Mouse (Mus musculus): ENCODE results near the gene Sv2a. TPM values are rescaled to one million over a fixed set of nuclear protein-coding genes. Genes with fewer than 3 reads are reported as not detected.
"Not testable (repeated sequence)": the region's sequence is repeated elsewhere in the genome, so short reads cannot be mapped to it uniquely, and the experiment has no call there.

Gene Sv2a
- total RNA-seq, 2 experiments from 2014 or later, result 5.0 to 6.5 TPM

- DNase-seq (ENCODE audit: low spot score), result peak; percentile 77
- intact Hi-C loops (cut with DNase I), result no loop called here
These were observed 8.5 kb upstream of the Sv2a start, which contains the start of gene Sf3b4 for GRCm38 (mm10) chr3:96172197-96173178. Gene Sf3b4, plus strand, starts transcription at chr3:96172332.

GRCm38 (mm10) chr3:96173185-96173584 lies 7.8 kb upstream of the Sv2a start:
- intact Hi-C loops (cut with DNase I), result no loop called here
- DNase-seq (ENCODE audit: low spot score), result no peak

DNA sequence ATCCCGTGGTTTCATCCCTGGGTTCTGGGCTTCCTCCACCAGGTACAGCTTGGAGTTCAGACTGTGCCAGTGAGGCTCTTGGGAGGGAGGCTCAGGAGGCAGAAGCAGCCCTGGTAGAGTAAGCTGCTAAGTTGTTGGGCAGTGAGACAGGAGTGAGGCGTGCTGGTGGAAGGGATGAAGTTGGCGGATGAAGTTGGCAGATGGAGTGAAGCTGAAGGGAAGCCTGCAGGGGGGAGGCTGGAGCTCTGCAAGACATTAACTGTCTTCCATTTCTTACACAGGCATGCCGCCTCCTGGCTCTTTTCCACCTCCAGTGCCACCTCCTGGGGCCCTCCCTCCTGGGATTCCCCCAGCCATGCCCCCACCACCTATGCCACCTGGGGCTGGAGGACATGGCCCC lies 6.9 kb upstream of the Sv2a start:
- DNase-seq (ENCODE audit: low spot score); intact Hi-C loops (cut with DNase I): not testable (repeated sequence)

DNA sequence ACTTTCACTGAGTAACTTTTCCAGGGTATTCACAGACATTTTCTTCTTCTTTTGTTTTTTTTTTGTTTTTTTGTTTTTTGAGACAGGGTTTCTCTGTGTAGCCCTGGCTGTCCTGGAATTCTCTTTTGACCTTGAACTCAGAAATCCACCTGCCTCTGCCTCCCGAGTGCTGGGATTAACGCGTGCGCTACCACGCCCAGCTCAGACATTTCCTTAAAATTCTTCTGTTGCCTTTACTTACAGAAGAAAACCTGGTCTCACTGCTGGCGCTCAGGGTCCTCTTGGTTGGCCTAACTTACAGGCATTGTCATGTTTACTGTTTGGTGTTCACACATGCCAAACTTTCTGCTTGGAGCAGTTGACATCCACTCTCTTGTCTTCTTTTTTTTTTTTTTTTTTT lies 5.7 kb upstream of the Sv2a start:
- no peak for DNase-seq (ENCODE audit: low spot score)
- intact Hi-C loops (cut with DNase I), result no loop called here

- intact Hi-C loops (cut with DNase I), result no loop called here
- DNase-seq (ENCODE audit: low spot score), result no peak
These were observed 2.5 kb upstream of the Sv2a start for GRCm38 (mm10) chr3:96178427-96178826.

DNA sequence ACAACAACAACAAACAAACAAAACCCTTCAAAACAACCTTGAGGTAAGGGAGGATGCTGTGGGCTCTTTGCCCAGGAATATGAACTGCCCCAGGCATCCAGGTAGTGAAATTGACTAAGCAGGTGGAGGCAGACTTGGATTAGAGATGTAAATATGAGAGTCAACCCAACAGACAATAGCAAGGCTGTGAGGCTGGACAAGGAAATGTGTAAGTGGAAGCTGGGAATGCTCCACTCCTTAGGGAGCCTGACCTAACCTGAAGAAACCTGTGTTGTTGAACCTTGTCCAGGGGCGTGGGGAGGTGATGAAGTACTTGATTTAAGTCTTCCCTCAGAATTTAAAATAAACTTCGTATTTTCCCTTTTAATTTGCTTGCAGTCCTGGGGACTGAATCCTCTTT lies 2.0 kb upstream of the Sv2a start:
- intact Hi-C loops (cut with DNase I), result no loop called here
- no peak for DNase-seq (ENCODE audit: low spot score)

GRCm38 (mm10) chr3:96179531-96179930 lies 1.4 kb upstream of the Sv2a start:
- peak; percentile 33 for DNase-seq (ENCODE audit: low spot score)

DNA sequence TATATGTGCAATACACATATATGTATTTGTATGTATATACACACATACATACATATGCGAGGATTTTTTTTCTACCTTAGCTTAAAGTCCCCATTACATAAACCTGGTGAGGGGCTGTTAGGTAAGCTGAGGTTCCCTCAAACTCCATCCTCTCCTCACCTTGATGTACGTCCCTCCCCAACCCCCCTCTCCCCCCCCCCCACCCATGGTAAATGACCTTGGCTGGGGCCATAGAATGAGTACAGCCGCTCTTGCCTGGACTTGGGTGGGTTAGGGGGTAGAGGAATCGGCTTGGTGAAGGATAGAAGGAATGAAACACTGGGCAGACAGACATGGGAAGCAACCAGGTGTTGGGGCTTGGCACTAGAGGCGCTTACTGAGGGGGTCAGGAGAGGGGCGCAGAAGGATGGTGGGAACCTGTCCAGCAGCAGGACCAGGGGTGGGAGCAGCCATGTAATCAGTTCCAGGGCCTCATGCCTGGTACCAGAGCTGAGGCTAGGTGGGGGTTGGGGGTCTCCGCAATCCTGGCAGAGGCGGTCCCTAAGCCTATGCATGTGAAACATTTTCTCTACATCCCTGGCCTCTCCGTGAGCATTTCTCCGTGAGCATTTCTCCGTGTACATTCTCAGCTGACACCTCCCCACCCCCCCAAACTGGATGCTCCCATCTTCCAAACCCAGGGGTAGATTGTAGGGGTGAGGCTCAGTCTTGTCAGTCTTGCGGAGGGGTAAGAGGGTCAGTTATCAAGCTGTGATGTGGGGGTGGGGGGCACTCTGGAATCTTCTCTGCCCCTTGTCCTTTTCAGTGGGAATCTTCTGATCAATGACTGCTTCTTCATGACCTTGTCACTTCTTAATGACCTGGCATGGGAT lies 795 bp downstream of the Sv2a start:
- no peak for DNase-seq (ENCODE audit: low spot score)
- intact Hi-C loops (cut with DNase I), result no loop called here

More at GRCm38 (mm10) chr3:96179531-96179930, 1.4 kb upstream of the Sv2a start:
- intact Hi-C loops (cut with DNase I), result no loop called here

DNA sequence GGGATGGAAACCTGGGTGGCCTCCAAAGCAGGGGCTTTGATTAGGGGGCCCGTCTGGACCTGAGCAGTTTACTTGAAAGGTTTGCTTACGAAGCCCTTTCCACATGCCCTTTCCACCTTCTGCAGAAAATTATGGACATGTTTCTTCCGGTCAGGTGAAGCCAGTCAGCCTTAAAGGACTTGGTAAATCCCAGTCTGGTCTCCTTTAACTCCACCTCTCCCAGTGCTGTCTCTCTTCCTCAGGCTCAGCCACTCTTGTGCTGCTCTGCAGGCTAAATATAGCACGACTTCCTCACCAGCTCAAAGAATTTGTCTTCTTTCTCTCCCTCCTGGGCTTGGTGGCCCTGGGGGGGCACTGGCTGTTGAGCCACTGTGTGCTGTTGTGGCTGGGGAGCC lies 1.4 kb downstream of the Sv2a start:
- DNase-seq (ENCODE audit: low spot score), result no peak

GRCm38 (mm10) chr3:96192977-96193376 lies 12.0 kb downstream of the Sv2a start:
- intact Hi-C loops (cut with DNase I), result no loop called here
- no peak for DNase-seq (ENCODE audit: low spot score)

More for the DNA sequence above, 1.4 kb downstream of the Sv2a start:
- intact Hi-C loops (cut with DNase I), result no loop called here

DNA sequence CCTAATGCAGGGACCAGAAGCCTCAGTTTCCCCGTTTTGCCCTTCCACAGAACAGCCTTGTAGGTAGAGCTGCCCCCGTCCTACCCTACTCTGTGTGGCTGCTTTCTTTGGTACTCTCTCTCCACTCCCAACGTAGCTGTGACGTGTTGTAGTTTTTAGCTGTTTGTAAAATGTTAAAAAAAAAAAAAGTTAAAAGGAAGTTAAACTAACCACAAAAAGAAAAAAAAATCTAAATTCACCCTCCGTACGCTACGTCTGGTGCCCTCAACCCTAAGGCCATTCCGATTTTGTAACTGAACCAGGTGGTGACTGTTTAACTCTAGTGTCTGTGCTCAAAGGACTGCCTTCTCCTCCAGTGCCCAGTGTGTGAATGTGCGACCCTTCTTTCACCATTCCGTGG lies 14.0 kb downstream of the Sv2a start:
- DNase-seq (ENCODE audit: low spot score), result no peak

GRCm38 (mm10) chr3:96195616-96196313 lies 14.8 kb downstream of the Sv2a start:
- no peak for DNase-seq (ENCODE audit: low spot score)
- intact Hi-C loops (cut with DNase I), result no loop called here

More for the DNA sequence above, 14.0 kb downstream of the Sv2a start:
- intact Hi-C loops (cut with DNase I), result no loop called here

DNA sequence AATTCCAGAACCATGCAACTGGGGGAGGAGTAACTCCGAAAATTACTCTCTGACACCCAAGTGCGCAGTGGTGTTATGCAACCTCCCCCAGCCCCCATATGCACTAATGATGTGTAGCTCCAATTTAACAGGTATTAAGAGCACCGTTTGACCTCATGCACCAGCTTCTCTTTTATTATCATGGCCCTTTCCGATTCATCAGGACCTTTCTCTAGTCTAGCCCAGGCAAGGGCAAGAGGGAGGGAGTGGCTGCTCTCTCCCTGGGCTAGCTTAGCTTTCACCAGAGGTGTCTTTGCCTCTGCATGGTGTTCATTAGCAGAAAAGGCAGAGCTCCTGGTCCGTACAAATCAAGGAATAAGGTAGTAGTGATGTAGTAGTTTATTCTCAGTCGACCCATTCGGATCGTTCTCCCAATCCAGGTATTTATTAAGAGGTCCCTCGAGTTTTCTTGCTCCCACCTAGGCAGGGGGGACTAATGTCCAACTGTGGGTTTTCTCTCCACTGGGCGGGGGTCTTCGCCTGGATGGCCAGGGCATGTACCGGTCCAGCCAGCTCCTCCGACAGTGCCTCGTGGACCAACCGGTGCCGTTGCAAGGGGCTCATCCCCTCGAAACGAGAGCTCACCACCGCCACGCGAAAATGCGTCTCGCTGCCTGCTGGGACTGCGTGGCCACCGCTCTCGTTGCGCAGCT lies 15.6 kb downstream of the Sv2a start:
- DNase-seq (ENCODE audit: low spot score), result no peak
- intact Hi-C loops (cut with DNase I), result no loop called here

DNA sequence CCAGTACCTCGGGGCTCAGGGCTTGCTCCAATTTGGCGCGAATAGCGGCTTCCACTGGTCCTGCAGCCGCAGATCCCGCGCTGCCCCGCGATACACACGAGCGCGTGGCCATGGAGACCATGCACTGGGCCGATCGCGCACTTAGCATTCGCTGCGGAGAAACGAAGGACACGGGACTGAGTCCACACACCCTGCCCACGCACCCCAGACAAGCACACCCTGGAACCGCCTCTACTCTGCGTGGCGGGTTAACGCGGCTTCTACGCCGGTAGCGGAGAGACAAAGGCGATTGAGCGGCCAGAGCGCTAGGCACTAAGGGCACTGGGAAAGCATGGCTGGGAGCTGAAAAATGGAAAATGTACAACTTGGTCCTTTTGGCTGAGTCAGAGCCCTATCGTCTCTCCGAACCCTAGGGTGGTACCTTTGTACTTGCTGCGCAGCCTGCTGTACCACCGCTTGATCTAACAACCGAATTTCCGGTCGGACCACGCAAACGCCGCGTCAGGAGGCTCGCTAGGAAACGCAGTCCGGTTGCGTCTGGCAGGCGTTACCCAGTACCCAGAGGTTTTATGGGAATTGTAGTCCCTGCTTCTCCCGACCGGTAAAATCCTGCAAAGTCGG lies 16.3 kb downstream of the Sv2a start:
- intact Hi-C loops (cut with DNase I), result no loop called here
- peak; percentile 81 for DNase-seq (ENCODE audit: low spot score)

- intact Hi-C loops (cut with DNase I), result no loop called here
- DNase-seq (ENCODE audit: low spot score), result no peak
These were observed 17.2 kb downstream of the Sv2a start for GRCm38 (mm10) chr3:96198181-96198580.

DNA sequence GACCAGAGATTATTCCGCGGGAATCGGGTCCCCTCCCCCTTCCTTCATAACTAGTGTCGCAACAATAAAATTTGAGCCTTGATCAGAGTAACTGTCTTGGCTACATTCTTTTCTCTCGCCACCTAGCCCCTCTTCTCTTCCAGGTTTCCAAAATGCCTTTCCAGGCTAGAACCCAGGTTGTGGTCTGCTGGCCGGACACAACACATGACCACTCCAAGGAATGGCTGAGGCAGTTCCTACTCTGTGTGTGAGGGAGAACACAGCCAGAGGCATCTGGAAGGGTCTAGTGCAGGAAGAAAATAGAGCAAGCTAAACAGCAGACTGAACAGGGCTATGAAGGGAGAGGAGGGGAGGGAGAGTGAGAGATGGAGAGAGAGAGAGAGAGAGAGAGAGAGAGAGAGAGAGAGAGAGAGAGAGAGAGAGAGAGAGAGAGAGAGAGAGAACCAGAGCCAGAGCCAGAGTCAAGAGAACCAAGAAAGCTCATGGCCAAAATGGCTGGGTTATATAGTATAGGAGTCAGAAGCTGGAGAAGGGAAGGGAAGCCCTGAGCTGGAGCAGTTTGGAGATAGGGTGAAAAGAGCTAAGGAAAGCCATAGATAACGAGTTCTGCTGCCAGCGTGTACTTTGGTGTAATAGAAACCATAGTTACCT lies 17.8 kb downstream of the Sv2a start:
- intact Hi-C loops (cut with DNase I); DNase-seq (ENCODE audit: low spot score): not testable (repeated sequence)

GRCm38 (mm10) chr3:96199731-96200130 lies 18.8 kb downstream of the Sv2a start:
- DNase-seq (ENCODE audit: low spot score), result no peak
- intact Hi-C loops (cut with DNase I), result no loop called here

- DNase-seq (ENCODE audit: low spot score), result no peak
- intact Hi-C loops (cut with DNase I), result no loop called here
These were observed 26.9 kb downstream of the Sv2a start for GRCm38 (mm10) chr3:96207819-96208218.

Data from heart, postnatal 25 days (tissue).